Mouse (Mus musculus): ENCODE measurements around the gene Myh7b. TPM values are rescaled to one million over a fixed set of nuclear protein-coding genes. Genes with fewer than 3 reads are reported as not detected.

The Myh7b gene
- polyA plus RNA-seq (2014; fragmentation: Nextera tagmentation; extraction: Ambion mirVana): 0.40 and 0.99 TPM in 2 replicates

DNA sequence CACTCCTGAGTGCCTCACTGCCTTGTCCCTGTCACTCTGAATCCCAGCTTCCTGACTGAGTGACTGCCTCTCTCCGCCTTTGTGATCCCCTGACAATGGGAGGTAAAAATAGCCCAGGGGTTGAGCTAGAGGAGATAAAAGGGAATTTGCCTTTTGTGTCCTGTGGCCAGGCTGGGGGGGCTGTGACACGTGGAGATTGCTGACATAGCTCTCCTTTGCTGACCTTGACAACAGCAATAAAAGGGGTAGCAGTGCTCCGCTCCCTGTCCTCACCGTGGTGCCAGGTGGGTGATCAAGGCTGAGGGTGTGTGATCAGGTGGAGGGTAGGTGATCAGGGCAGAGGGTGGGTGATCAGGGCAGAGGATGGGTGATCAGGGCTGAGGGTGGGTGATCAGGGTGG lies at the start of gene Myh7b:
Myh7b (plus strand) TSS at position 235 of the 400 bp plus-strand sequence.
- Histone ChIP-seq H3K27ac (no peak within 1 kb of the TSS), H3K4me2 (replicated peaks) (no peak within 1 kb of the TSS), H3K9ac (no peak within 1 kb of the TSS), H3K36me3 (replicated peaks; ENCODE audit: control insufficient read depth, insufficient read depth) (no peaks in the 10 kb centered on the region), H3K27me3 (ENCODE audit: control insufficient read depth, insufficient read depth, low read length) (no peaks in the 10 kb centered on the region; the same call in 1 of the 2 replicates), H3K4me3 (replicated peaks; ENCODE audit: low read length) (no peak within 1 kb of the TSS), H3K4me1 (replicated peaks; ENCODE audit: control insufficient read depth, insufficient read depth, low read length) (no peaks in the 10 kb centered on the region), H3K9me3 (ENCODE audit: control insufficient read depth, low read length) (no peaks in the 10 kb centered on the region)
- WGBS: 39% methylated on average over 4 of the region's 4 CpGs
- ATAC-seq (ENCODE audit: low FRiP score): no peak
- no peak for DNase-seq (ENCODE audit: low spot score)

DNA sequence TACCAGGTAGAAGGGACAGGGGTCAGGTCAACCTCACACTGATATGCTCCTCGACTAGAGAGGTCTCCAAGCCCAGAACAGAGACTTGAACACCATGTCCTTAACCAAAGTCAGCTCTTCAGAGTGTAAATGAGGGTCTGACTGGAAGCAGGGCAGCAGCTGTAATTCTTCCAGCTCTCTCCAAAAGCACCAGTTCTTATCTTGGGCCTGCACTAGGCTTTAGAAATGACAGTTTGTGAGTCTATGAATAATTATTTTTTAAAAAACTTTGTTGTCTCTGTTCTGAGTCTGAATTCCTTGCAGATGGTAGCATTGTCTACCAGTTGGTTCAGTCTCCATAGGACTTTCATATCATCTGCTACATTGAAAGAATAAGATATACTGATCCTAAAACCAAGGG lies 48.8 kb upstream of the Myh7b start:
- Histone ChIP-seq H3K4me3 (replicated peaks; ENCODE audit: low read length) (no peak overlapping the region), H3K9ac (no peak overlapping the region), H3K4me2 (replicated peaks) (no peak overlapping the region), H3K27me3 (ENCODE audit: control insufficient read depth, insufficient read depth, low read length) (no peaks in the 10 kb centered on the region), H3K9me3 (ENCODE audit: control insufficient read depth, low read length) (no peaks in the 10 kb centered on the region), H3K4me1 (replicated peaks; ENCODE audit: control insufficient read depth, insufficient read depth, low read length) (no peaks in the 10 kb centered on the region), H3K36me3 (replicated peaks; ENCODE audit: control insufficient read depth, insufficient read depth) (peaks cover 44% of the 10 kb centered on the region), H3K27ac (no peak overlapping the region)
- ATAC-seq (ENCODE audit: low FRiP score) (no peak), DNase-seq (ENCODE audit: low spot score) (no peak)
- WGBS: 61% methylated on average over 1 of the region's 1 CpGs

DNA sequence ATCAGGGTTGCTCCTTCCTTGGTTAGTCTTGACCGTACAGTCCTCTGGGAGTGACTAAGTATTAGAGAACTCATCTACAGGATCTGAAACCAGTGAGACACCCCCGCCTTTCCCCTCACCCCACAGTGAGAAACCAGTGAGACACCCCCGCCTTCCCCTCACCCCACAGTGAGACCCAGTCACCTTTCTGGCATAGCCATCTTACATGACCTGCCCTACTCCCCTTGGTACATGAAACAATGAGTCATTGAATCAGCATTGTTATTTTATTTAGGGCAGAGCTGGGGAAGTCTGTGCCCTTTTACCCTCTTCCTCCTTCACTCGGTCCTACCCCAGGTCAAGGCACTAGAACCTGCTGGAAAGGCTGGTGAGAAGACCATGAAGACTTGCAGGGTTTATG lies 48.1 kb upstream of the Myh7b start:
- Histone ChIP-seq H3K36me3 (replicated peaks; ENCODE audit: control insufficient read depth, insufficient read depth) (peaks cover 44% of the 10 kb centered on the region), H3K4me2 (replicated peaks) (no peak overlapping the region), H3K27me3 (ENCODE audit: control insufficient read depth, insufficient read depth, low read length) (no peaks in the 10 kb centered on the region), H3K4me3 (replicated peaks; ENCODE audit: low read length) (no peak overlapping the region), H3K4me1 (replicated peaks; ENCODE audit: control insufficient read depth, insufficient read depth, low read length) (no peaks in the 10 kb centered on the region), H3K9me3 (ENCODE audit: control insufficient read depth, low read length) (no peaks in the 10 kb centered on the region), H3K9ac (no peak overlapping the region), H3K27ac (no peak overlapping the region)
- ATAC-seq (ENCODE audit: low FRiP score): no peak
- 84% methylated on average over 4 of the region's 4 CpGs for WGBS
- DNase-seq (ENCODE audit: low spot score): no peak

DNA sequence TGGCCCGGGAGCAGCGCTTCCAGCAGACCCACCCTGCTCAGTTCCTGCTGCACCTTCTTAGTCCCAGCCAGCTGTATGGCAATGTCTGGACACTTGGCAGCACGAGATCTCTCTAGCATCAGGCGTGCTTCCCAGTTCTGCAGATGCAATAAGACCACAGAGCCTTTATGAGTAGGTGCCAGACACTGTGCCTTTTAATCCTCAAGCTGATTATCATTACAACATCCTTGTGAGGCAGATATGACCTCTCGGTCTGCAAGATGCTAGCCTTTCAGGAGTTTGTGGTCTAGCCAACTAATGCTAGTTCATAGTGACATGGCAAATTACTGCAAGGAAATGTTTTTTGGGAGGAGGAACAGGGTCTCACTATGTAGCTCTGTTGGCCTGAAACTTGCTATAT lies 43.3 kb upstream of the Myh7b start:
- Histone ChIP-seq H3K4me3 (replicated peaks; ENCODE audit: low read length) (no peak overlapping the region), H3K4me2 (replicated peaks) (no peak overlapping the region), H3K36me3 (replicated peaks; ENCODE audit: control insufficient read depth, insufficient read depth) (peaks cover 23% of the 10 kb centered on the region), H3K4me1 (replicated peaks; ENCODE audit: control insufficient read depth, insufficient read depth, low read length) (no peaks in the 10 kb centered on the region), H3K9me3 (ENCODE audit: control insufficient read depth, low read length) (no peaks in the 10 kb centered on the region), H3K27ac (no peak overlapping the region), H3K27me3 (ENCODE audit: control insufficient read depth, insufficient read depth, low read length) (no peaks in the 10 kb centered on the region), H3K9ac (no peak overlapping the region)
- WGBS: 94% methylated on average over 5 of the region's 5 CpGs
- ATAC-seq (ENCODE audit: low FRiP score): no peak
- DNase-seq (ENCODE audit: low spot score): no peak

DNA sequence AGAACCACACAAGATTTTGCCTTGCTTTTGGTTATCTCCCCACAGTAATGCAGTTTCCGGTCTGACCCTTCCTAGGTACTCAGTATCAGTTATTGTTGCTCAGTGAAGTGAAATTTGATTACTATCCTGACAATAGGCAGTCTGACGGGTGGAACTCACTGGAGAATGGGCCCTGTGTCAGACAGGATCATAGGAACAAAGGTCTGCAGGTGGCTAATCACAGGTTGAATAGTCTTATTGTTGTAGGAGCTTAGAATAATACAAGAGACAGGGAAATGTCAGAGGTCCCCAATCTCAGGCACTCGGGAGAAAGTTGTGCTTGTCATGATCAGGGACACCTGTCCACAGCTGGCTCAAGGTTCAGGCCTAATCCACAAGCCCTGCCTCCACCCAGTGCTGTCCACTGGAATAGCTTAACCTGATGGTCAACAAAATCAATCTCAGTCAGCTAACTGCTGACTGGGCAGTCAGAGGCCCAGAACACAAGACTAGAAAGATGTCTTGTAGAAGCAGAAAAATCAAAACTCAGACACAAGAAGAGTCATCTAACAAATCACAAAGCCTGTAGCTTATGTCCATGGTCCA lies 41.7 kb upstream of the Myh7b start:
- H3K27ac ChIP-seq: no peak overlapping the region
- H3K4me1 ChIP-seq (replicated peaks; ENCODE audit: control insufficient read depth, insufficient read depth, low read length): no peaks in the 10 kb centered on the region
- no peak overlapping the region for H3K4me3 ChIP-seq (replicated peaks; ENCODE audit: low read length)
- DNase-seq (ENCODE audit: low spot score) (no peak), ATAC-seq (ENCODE audit: low FRiP score) (no peak)
- 18% methylated on average over 3 of the region's 3 CpGs for WGBS
- H3K4me2 ChIP-seq (replicated peaks): no peak overlapping the region
- no peak overlapping the region for H3K9ac ChIP-seq
- H3K36me3 ChIP-seq (replicated peaks; ENCODE audit: control insufficient read depth, insufficient read depth): peaks cover 13% of the 10 kb centered on the region
- H3K27me3 ChIP-seq (ENCODE audit: control insufficient read depth, insufficient read depth, low read length): no peaks in the 10 kb centered on the region
- no peaks in the 10 kb centered on the region for H3K9me3 ChIP-seq (ENCODE audit: control insufficient read depth, low read length)

DNA sequence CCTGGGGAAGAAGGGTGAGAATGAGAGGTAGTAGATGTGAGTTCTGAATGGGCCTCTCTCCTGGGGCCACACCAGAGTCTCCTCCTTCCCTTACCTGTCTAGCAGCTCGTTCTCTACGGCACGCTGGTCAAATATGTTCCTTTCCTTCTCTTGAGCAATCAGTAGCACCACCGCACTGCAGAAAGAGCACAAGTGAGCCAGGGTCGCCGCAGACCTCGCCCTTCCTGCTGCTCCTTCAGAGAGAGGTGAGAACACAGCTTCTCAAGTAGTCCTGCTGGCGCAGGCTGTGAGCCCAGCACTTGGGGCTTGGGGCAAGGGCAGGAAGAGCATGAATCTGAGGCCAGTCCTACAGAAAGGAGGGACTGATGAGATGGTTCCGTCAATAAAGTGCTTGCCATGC lies 38.0 kb upstream of the Myh7b start:
- Histone ChIP-seq H3K4me1 (replicated peaks; ENCODE audit: control insufficient read depth, insufficient read depth, low read length) (no peaks in the 10 kb centered on the region), H3K9me3 (ENCODE audit: control insufficient read depth, low read length) (no peaks in the 10 kb centered on the region), H3K27me3 (ENCODE audit: control insufficient read depth, insufficient read depth, low read length) (no peaks in the 10 kb centered on the region), H3K9ac (no peak overlapping the region), H3K36me3 (replicated peaks; ENCODE audit: control insufficient read depth, insufficient read depth) (no peaks in the 10 kb centered on the region; the same call in 1 of the 2 replicates), H3K27ac (no peak overlapping the region), H3K4me3 (replicated peaks; ENCODE audit: low read length) (no peak overlapping the region), H3K4me2 (replicated peaks) (no peak overlapping the region)
- 96% methylated on average over 9 of the region's 9 CpGs for WGBS
- no peak for ATAC-seq (ENCODE audit: low FRiP score)
- no peak for DNase-seq (ENCODE audit: low spot score)

DNA sequence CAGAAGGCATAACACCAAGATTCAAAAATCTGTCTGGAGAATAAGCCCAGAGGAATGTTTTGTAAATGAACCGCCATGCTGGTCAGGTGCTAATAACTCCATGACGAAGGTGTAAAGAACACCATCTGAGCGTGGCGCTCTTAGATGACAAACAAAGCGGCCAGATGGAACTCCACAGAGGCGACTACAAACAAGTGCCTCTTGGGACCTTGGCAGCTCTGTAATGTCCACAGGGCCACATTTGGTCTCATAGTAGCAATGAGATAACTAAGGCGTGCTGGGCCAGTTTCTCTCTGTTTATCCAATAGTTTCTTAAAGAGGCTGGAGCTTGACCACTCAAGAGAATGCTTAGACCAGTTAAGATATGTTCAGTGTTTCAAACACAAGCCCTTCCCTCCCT lies 37.0 kb upstream of the Myh7b start:
- H3K4me2 ChIP-seq (replicated peaks): no peak overlapping the region
- no peak for ATAC-seq (ENCODE audit: low FRiP score)
- WGBS: 91% methylated on average over 7 of the region's 7 CpGs
- no peak overlapping the region for H3K9ac ChIP-seq
- H3K9me3 ChIP-seq (ENCODE audit: control insufficient read depth, low read length): no peaks in the 10 kb centered on the region
- H3K27ac ChIP-seq: no peak overlapping the region
- H3K4me1 ChIP-seq (replicated peaks; ENCODE audit: control insufficient read depth, insufficient read depth, low read length): no peaks in the 10 kb centered on the region
- DNase-seq (ENCODE audit: low spot score): no peak
- H3K4me3 ChIP-seq (replicated peaks; ENCODE audit: low read length): no peak overlapping the region
- no peaks in the 10 kb centered on the region; the same call in 1 of the 2 replicates for H3K36me3 ChIP-seq (replicated peaks; ENCODE audit: control insufficient read depth, insufficient read depth)
- no peaks in the 10 kb centered on the region for H3K27me3 ChIP-seq (ENCODE audit: control insufficient read depth, insufficient read depth, low read length)

DNA sequence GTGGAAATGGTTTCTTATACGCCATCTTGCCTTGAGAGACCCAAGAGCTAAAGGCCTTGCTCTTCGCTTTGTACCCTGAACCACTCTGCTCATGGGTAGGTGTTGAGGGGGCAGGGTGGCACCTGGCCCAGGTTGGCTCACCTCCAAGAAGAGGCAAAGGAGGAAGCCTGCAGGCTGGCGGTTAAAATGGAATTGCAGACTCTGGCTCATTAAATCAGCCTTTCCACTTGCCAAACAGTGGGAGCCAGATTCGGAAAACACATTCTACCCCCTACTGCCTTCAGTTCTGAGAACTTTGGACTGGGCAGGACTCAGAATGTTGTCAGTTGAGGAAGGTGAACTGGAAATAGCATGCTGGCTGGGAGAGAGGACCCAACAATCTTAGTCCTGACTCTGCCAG lies 36.3 kb upstream of the Myh7b start:
- ATAC-seq (ENCODE audit: low FRiP score) (no peak), DNase-seq (ENCODE audit: low spot score) (no peak)
- no peaks in the 10 kb centered on the region for H3K4me1 ChIP-seq (replicated peaks; ENCODE audit: control insufficient read depth, insufficient read depth, low read length)
- H3K27me3 ChIP-seq (ENCODE audit: control insufficient read depth, insufficient read depth, low read length): no peaks in the 10 kb centered on the region
- no peak overlapping the region for H3K4me3 ChIP-seq (replicated peaks; ENCODE audit: low read length)
- no peak overlapping the region for H3K9ac ChIP-seq
- H3K4me2 ChIP-seq (replicated peaks): no peak overlapping the region
- H3K27ac ChIP-seq: no peak overlapping the region
- 80% methylated on average over 4 of the region's 4 CpGs for WGBS
- H3K9me3 ChIP-seq (ENCODE audit: control insufficient read depth, low read length): no peaks in the 10 kb centered on the region
- H3K36me3 ChIP-seq (replicated peaks; ENCODE audit: control insufficient read depth, insufficient read depth): no peaks in the 10 kb centered on the region; the same call in 1 of the 2 replicates

DNA sequence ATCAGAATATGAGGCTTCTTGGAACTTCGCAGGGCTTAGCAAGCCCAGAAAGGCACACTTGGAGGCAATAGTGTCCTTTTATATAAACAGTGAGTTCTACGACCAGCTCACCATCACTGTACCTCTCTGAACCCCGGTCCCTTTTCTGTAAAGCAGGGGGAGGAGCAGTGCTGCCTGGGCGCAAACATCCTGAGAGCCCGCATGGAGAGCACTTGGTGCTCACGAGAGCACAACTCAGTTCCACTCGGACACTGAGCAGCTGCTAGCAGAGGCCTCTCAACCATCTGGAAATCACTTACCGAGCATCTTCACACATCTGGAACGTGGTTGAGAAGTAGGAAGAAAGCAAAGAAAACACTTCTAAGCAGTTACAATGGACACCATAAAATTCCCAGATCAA lies 34.4 kb upstream of the Myh7b start:
- Histone ChIP-seq H3K27ac (no peak overlapping the region), H3K9ac (no peak overlapping the region), H3K4me3 (replicated peaks; ENCODE audit: low read length) (no peak overlapping the region), H3K9me3 (ENCODE audit: control insufficient read depth, low read length) (no peaks in the 10 kb centered on the region), H3K4me1 (replicated peaks; ENCODE audit: control insufficient read depth, insufficient read depth, low read length) (no peaks in the 10 kb centered on the region), H3K27me3 (ENCODE audit: control insufficient read depth, insufficient read depth, low read length) (no peaks in the 10 kb centered on the region), H3K36me3 (replicated peaks; ENCODE audit: control insufficient read depth, insufficient read depth) (no peaks in the 10 kb centered on the region; the same call in 1 of the 2 replicates), H3K4me2 (replicated peaks) (no peak overlapping the region)
- DNase-seq (ENCODE audit: low spot score): no peak
- ATAC-seq (ENCODE audit: low FRiP score): no peak
- WGBS: 92% methylated on average over 9 of the region's 9 CpGs

DNA sequence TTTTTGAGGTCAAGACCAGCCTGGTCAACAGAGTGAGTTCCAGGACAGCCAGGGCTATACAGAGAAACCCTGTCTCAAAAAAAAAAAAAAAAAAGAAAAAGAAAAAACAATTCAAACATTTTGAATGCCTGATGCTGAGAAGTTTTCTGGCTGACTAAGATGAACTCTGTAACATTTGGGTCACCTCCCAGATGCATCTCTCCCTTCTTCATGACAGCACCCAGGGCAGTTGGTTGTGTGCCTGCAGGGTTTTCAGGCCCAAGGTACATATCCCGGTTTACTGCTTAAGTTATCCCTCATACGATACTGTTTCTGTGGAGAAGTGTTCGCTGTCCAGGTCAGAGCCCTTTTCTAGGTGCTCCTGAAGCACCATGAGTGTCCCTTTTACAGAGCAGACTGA lies 30.7 kb upstream of the Myh7b start:
- Histone ChIP-seq H3K4me1 (replicated peaks; ENCODE audit: control insufficient read depth, insufficient read depth, low read length) (no peaks in the 10 kb centered on the region), H3K4me2 (replicated peaks) (no peak overlapping the region), H3K4me3 (replicated peaks; ENCODE audit: low read length) (no peak overlapping the region), H3K9ac (no peak overlapping the region), H3K36me3 (replicated peaks; ENCODE audit: control insufficient read depth, insufficient read depth) (no peaks in the 10 kb centered on the region), H3K27me3 (ENCODE audit: control insufficient read depth, insufficient read depth, low read length) (no peaks in the 10 kb centered on the region), H3K27ac (no peak overlapping the region), H3K9me3 (ENCODE audit: control insufficient read depth, low read length) (no peaks in the 10 kb centered on the region)
- WGBS: 89% methylated on average over 3 of the region's 3 CpGs
- ATAC-seq (ENCODE audit: low FRiP score) (no peak), DNase-seq (ENCODE audit: low spot score) (no peak)
